Mouse (Mus musculus) 3T3-L1 (cell line): ENCODE measurements at regions not wholly inside any gene's neighbourhood (a gene's known extent, or its start where the extent isn't known, plus 50 kb on each side); places are given as distances from the start of the nearest gene placed in this dataset.
A peak's percentile ranks its signal among the peaks of the same experiment; 100 is the strongest.

Experiments used
- DNase-seq: peaks from one replicate; pipeline ENCODE4 v3.0.0-alpha.2; 2015; ENCODE audit warnings: low read depth, low spot score

DNA sequence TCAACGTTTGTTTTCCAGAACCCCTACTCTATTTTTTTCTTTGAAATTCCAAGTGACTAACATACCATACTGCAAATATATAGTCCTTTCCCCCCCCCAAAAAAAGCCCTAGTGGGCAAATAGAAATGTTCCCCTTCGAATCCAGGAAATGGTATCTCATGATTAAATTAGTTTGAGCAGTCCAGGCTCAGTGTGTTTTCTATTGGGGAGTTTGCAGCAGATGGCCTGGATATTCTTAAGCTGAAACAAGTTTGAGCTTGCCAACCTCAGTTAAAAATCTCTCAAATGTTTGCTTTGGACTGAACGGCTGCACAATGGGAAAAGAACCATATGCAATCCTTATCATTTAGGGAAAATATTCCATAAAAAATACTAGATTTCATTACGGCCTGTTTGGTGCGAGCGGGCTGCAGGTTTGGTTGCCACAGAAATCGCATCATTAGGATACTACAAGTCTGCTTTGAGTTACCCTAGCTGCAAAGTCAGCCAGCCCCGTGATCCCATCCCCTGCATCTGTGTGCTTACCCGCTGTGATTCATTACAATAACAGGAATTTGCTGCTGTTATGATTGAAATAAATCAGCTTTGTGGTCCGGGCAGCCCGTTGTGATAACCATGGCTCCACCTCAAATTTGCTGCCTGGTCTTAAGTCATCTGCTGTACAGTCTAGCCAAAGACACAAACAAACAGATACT, 227.2 kb upstream of the Zfp637 start:
- peak; percentile 96 for DNase-seq

DNA sequence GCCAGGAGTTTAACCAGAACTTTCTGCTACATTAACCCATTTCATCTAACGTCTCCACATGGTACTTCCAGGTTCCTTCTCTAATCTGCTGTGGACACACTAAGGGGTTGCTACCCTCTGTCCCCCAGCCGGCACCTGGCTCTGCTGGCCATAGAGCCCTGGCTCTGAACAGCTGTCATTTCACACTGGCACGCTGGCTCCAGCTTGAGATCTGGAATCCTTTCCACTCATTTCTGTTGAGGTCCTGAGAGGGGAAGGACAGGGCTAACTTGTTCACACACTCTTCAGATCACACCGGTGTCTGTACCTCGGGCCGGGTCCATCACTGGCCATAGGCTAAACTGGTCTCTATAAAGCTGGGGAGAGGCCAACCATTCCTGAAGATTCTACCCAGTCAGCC, 226.6 kb upstream of the Zfp637 start:
- no peak for DNase-seq

DNA sequence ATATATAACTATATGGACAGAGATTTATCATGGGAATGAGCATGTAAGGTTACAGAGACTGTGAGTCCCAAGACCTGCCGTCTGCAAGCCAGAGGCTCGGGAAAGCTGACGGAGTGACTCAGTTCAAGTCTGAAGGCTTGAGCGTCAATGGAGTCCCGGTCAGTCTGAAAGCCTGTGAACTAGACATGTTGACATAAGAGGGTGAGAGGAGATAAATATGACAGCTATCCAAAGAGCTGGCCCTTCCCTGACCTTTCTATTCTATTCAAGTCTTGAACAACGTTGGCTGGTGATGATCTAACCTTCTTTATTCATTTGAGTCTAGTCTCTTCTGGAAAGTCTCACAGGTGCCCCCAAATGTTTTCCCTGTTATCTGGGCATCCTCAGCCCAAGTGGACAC, 223.8 kb upstream of the Zfp637 start:
- DNase-seq: peak; percentile 36

DNA sequence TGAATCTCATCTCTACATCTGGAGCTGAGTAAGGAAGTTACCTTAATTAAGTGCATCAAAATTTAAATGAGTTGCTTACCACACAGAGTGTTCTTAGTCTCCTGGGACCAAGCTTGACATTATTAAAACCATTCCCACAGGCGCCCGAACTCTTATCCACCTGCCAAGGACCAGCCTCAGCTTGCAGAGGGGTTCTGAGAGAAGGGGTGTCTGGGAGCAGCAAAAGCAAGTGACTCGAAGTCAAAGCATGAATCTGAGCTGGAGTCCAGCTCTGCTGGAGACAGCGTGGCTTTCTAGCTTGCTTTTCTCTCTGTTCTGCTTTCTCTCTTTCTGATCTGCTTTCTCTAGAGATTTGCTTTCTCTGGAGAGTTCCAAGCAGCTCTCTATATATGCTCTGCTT, 223.0 kb upstream of the Zfp637 start:
- no peak for DNase-seq

GRCm38 (mm10) chr6:117619606-117620005, 221.4 kb upstream of the Zfp637 start:
- peak; percentile 69 for DNase-seq

DNA sequence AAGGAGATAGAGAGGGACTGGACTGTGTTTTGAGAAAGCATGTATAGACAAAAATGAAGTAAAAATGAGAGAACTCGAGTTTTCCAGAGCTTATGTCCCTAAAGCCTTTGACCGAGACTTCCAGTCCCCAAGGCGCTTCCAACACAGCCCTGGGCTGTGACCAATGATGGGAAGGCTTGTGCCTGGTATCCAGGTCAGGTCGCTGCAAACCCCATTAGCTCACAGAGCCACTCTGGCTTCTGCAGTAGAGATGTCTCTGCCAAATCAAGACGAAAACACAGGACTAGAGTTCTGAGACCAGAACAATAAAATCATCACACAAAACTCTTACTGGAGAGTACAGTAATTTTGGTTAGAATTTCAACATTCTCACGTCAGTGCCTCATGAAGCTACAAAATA, 218.5 kb upstream of the Zfp637 start:
- DNase-seq: no peak

DNA sequence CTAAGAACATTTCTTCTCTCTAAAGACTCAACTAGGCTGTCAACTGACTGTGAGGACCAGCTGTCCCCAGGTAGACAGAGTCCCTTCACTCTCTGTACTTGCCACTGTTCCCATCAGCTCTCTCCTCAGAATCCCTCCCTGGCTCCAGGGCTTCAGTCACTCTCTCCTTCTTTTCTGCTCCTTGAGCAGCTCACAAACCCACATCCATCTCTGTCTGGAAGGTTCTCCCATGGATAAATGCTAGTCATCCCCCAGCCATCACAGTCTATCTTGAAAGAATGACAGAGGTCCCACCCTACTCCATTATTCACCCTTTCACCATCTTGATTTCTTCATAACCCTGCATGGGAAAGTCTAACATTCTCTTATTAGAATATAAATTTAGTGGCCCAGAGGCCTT, 218.0 kb upstream of the Zfp637 start:
- no peak for DNase-seq

GRCm38 (mm10) chr6:117625716-117626115, 215.3 kb upstream of the Zfp637 start:
- no peak for DNase-seq

GRCm38 (mm10) chr6:117627461-117627860, 213.5 kb upstream of the Zfp637 start:
- DNase-seq: no peak

GRCm38 (mm10) chr6:117646628-117647027, 194.4 kb upstream of the Zfp637 start:
- peak; percentile 95 for DNase-seq

GRCm38 (mm10) chr6:117650541-117650940, 190.4 kb upstream of the Zfp637 start:
- peak; percentile 62 for DNase-seq

- DNase-seq: no peak
Measured at GRCm38 (mm10) chr6:117651551-117651950, 189.4 kb upstream of the Zfp637 start.

DNA sequence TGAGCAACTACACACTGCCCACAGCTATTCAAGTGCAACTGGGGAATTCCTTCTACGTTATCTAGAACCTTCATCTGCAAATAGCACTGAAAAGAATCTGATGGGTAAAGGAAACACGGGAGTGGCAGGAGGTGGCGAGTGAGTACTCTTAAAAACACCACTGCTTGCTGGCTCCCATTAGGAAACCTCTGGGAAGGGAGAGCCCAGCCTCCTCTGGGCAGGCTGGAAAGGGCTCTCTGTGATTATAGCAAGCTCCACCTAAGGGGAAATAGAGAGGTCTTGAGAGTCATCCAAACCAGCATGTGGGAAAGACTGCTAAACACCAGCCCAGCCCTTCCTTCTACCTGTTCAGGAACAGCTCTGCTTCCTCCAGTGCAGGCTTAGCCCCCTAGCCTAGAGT, 189.0 kb upstream of the Zfp637 start:
- peak; percentile 72 for DNase-seq

GRCm38 (mm10) chr6:117652917-117653316, 188.1 kb upstream of the Zfp637 start:
- DNase-seq: peak; percentile 85

GRCm38 (mm10) chr6:117653886-117654425, 187.0 kb upstream of the Zfp637 start:
- DNase-seq: no peak

DNA sequence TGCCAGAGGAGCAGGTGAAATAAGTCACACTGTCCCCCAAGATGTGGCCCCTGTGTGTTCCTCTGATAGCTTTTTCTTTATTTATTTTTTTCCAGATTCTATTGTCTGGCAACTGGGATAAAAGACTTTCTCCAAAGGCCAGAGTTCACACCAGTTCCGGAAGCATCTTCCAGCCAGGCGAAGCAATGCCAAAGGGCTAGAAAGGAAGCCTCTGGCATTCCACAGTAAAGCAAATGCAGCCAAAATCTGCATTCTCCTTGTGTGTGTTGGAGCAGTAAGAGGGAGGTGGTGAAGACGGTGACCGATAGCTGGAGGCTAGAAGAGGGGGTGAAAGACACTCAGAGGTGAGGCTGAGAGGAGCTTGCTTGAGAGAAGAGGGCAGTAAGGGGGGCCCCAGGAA, 185.0 kb upstream of the Zfp637 start:
- no peak for DNase-seq

DNA sequence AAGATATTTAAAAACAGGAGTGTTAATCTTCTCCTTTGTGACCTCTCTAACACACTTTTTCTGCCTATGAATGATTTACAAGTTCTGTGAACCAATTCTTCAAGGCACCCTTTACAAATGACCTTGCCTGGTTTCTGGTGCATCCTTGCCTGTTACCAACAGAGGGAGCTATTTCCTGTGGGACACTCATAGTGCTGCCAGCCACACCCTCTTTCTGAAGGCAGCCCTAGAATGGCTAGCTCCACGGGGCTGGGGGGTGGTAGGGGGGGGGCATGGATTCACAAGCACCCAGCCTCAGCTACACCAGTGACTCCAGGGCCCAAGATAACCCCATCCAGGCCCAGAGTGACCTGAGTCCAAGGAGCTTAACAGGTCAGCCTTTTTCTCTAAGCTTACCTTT, 180.4 kb upstream of the Zfp637 start:
- peak; percentile 70 for DNase-seq

DNA sequence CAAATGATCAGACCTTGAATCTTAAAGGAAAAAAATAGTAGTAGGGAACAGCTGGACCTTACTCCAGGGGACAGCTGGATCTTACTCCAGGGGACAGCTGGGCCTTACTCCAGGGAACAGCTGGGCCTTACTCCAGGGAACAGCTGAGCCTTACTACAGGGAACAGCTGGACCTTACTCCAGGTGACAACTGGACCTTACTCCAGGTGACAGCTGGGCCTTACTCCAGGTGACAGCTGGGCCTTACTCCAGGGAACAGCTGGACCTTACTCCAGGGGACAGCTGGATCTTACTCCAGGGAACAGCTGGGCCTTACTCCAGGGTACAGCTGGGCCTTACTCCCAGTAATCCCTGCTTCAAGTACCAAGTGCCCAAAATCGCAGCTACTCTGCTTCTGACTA, 178.3 kb upstream of the Zfp637 start:
- DNase-seq: no peak

GRCm38 (mm10) chr6:117670337-117670736, 170.6 kb upstream of the Zfp637 start:
- no peak for DNase-seq

DNA sequence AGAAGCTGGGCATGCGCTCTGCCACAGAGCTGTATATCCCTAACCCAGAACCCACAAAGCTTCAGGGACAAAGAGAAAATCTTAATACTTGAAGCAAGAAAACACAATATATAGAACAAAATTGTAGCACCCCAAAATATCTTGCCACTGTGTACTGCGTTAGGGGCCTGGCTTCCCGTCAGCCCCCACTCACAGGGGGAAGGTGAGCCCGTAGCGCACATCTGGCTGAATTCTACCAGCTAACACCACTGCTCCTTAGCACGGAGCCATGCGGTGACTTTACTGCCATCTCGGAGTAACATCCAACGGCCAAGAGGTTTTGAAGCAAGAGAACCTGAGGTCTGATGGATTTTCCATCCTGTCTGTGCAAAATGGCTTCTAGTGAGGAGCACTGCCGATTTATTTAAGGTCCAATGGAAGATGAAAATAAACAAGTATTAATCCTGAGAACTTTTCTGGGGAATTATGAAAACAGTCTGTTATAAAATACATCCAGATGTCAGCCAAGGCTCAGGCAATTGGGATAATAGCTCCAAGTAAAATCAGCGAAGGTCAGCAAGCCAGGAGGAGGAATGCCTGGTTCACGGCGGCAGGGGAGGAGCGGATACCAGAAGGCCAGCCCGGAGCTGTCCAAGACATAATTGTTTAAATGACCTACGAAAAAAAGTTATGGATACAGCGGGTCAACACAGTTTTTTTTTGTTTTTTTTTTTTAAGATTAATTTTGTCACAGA, 170.0 kb upstream of the Zfp637 start:
- DNase-seq: no peak

GRCm38 (mm10) chr6:117675059-117675800, 165.8 kb upstream of the Zfp637 start:
- DNase-seq: peak; percentile 68

DNA sequence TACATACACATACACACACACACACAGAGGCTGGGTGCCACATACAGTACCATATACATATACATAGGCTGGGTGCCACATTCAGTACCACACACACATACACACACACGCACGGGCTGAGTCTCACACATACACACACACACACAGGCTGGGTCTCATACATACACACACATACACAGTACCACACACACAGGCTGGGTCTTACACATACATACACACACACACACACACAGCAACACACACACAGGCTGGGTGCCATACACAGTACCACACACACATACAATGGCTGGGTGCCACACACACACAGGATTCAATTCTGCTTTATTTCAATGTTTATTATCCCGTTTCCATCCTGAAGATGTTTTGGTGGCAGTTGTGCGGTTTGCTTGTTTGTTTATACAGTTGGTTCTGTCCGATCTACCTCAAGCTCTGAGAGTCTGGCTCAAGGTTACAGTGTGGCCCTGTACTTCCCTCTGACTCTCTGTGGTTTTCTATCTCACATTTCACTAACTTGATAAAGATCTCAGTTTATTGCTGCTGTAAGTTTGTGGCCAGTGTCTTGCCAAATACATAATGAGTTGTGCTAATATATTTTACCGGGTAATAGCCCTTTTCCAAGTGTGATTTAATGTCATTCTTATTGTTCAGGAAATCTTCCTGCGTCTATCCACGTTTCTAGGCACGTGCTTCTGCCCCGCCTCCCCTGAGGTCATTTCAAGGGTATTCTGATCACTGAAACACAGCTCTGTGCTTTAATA, 164.7 kb upstream of the Zfp637 start:
- peak; percentile 58 for DNase-seq
